Mouse (Mus musculus) thymus, adult 2 months (tissue): ENCODE results near the gene Ppp1r15a.

Experiments used
- CTCF ChIP-seq: fragments of 200-500 bp; IDR thresholded peaks from 2 replicates; pipeline ENCODE4 v1.5.1; 2012; ENCODE audit warnings: mild to moderate bottlenecking, control low read depth, low read length, moderate library complexity, borderline replicate concordance; ENCODE audit not compliant: control insufficient read depth, poor library complexity, insufficient read depth; ENCODE audit errors: extremely low read depth
- POLR2A ChIP-seq: fragments of 200-500 bp; IDR thresholded peaks from 2 replicates; pipeline ENCODE4 v1.6.1; 2012; ENCODE audit warnings: mild to moderate bottlenecking, low read length, control low read depth, moderate library complexity; ENCODE audit not compliant: control insufficient read depth, poor library complexity, insufficient read depth; ENCODE audit errors: extremely low read depth

GRCm38 (mm10) chr7:45492951-45493350 lies 33.1 kb downstream of the Ppp1r15a start:
- TF ChIP-seq CTCF = no peak
- TF ChIP-seq POLR2A = no peak
